Mouse (Mus musculus) lung, postnatal 0 days (tissue): Measurements from ENCODE around the gene Lypd6b.

Source experiments
- CTCF ChIP-seq: IDR thresholded peaks from 2 replicates; pipeline ENCODE4 v1.5.1; 2016; ENCODE audit warnings: antibody characterized with exemption, mild to moderate bottlenecking
- EP300 ChIP-seq: IDR thresholded peaks from 2 replicates; pipeline ENCODE4 v1.6.1; 2016; ENCODE audit warnings: antibody characterized with exemption, mild to moderate bottlenecking, control low read depth

- TF ChIP-seq CTCF (no peak), EP300 (no peak)
These were observed 29.9 kb upstream of the Lypd6b start for GRCm38 (mm10) chr2:49757616-49758015.
